Mouse (Mus musculus) liver, postnatal 0 days (tissue): ENCODE measurements around the gene Brwd1.

Experiments
- CTCF ChIP-seq: sonication (generic); IDR thresholded peaks from 2 replicates; pipeline ENCODE4 v1.5.1; 2016; ENCODE audit warnings: antibody characterized with exemption, low read depth
- EP300 ChIP-seq: IDR thresholded peaks from 2 replicates; pipeline ENCODE4 v1.6.1; 2016; ENCODE audit warnings: antibody characterized with exemption, low read depth, mild to moderate bottlenecking

DNA sequence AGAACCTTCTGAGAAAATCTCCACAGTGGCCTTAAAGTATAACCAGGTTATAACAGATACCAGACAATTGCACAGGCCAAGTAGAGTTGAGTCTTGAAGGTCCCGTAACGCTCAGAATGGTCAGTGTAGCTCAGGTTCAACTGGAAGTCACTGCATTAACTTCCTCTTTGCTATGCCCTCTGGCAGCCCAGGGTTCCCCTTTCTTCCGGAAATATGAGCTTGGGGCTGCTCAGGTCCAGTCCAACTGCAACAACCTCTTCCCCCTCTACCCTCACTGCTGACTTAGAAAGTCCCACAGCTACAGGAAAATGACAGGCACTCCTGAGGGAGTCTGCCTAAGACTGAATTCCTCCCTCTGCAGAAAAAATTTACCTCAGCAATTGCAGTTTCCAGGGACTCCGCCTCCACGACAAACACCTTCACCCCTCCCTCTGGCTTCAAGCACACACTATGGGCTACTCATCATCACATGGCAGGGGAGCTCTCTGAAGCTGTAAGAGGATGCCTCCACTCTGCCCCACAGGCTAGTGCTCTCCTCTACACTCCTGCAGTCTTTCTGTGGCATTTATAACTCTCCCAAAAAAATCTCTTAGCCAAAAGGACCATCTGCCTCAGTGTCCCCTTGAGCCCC lies 126.5 kb downstream of the Brwd1 start:
- TF ChIP-seq CTCF: no peak
- TF ChIP-seq EP300: no peak
